Mouse (Mus musculus) embryonic facial prominence, embryonic 10.5 days (tissue): ENCODE measurements at regions not wholly inside any gene's neighbourhood (a gene's known extent, or its start where the extent isn't known, plus 50 kb on each side); places are given as distances from the start of the nearest gene placed in this dataset.

Source experiments
- DNase-seq: peaks from one replicate; pipeline ENCODE4 v3.0.0-alpha.2; 2017; ENCODE audit warnings: low spot score
- H3K27ac ChIP-seq: fragments of 300-500 bp; sonication (generic); replicated peaks from 2 replicates; pipeline ENCODE4 v1.5.1; 2016; ENCODE audit warnings: mild to moderate bottlenecking
- H3K27me3 ChIP-seq: fragments of 300-500 bp; sonication (generic); replicated peaks from 2 replicates; pipeline ENCODE4 v1.6.1; 2016; ENCODE audit warnings: low read depth, mild to moderate bottlenecking; ENCODE audit not compliant: poor library complexity, severe bottlenecking
- H3K36me3 ChIP-seq: fragments of 300-500 bp; sonication (generic); replicated peaks from 2 replicates; pipeline ENCODE4 v1.6.1; 2016; ENCODE audit warnings: mild to moderate bottlenecking, moderate library complexity
- H3K4me1 ChIP-seq: fragments of 300-500 bp; sonication (generic); 2 replicates; pipeline ENCODE4 v1.6.1; 2016
- H3K4me3 ChIP-seq: fragments of 300-500 bp; sonication (generic); 2 replicates; pipeline ENCODE4 v1.5.1; 2016; ENCODE audit warnings: mild to moderate bottlenecking, moderate library complexity
- H3K9me3 ChIP-seq: fragments of 300-500 bp; sonication (generic); 2 replicates; pipeline ENCODE4 v1.6.1; 2016; ENCODE audit warnings: mild to moderate bottlenecking
- WGBS: fragments of 180-500 bp; shearing (Covaris S2); methylation state at CpG from one replicate; pipeline ENCODE4 v1.1.7; 2016; 5-methylcytosine and 5-hydroxymethylcytosine counted together

GRCm38 (mm10) chr6:67107517-67107916 lies 70.3 kb upstream of the Gadd45a start:
- no peak for DNase-seq
- peaks cover 12% of the 10 kb centered on the region; the same call in 1 of the 2 replicates for H3K27me3 ChIP-seq
- no peak overlapping the region for H3K4me3 ChIP-seq
- peaks cover 3% of the 10 kb centered on the region; the same call in 1 of the 2 replicates for H3K4me1 ChIP-seq
- 88% methylated on average over 4 of the region's 4 CpGs for WGBS
- H3K36me3 ChIP-seq = no peaks in the 10 kb centered on the region
- H3K27ac ChIP-seq = no peak overlapping the region
- no peaks in the 10 kb centered on the region for H3K9me3 ChIP-seq

DNA sequence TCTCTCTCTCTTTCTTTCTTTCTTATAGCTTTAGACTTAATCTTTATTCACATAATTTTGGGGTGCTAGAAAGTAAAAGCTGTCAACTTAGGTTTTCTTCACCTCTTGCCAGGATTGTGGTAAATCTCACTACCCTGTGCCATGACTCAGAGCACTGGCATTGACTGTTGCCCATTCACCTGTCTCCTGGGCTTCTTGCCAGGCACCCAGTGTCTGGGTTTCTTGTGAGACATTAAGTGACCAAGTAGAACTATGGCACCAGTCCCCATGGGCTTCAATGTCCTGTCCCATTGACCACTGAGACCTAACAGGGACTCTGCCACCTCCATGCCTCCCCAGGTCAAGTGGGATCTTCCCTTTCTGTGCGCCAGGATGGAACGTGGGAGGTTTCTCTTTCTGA lies 69.2 kb upstream of the Gadd45a start:
- no peak overlapping the region for H3K27ac ChIP-seq
- H3K36me3 ChIP-seq = no peaks in the 10 kb centered on the region
- WGBS = 88% methylated on average over 2 of the region's 2 CpGs
- H3K4me1 ChIP-seq = peaks cover 3% of the 10 kb centered on the region; the same call in 1 of the 2 replicates
- H3K4me3 ChIP-seq = no peak overlapping the region
- H3K9me3 ChIP-seq = no peaks in the 10 kb centered on the region
- no peak for DNase-seq
- 0 out of 2 replicates have a peak, but pooled peaks cover 1% of the 10 kb centered on the region for H3K27me3 ChIP-seq

DNA sequence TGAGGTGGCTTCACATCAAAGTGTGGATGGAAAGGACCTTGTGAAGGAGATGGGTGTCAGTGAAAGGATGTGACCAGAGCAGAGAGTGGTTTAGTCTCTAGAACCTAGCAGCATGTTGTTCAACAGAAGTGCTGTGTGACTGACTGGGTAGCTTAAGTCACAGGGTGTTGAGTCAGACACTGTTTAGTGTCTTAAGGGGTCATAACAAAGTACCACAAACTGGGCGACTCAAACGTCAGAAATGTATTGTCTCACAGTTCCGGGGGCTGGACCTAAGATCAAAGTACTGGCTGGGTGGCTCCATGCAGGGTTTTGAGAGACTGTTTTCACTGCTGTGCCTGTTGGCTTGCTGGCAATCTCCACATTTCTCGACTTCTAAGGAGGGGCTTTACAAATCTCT lies 68.1 kb upstream of the Gadd45a start:
- no peak overlapping the region for H3K4me3 ChIP-seq
- DNase-seq = no peak
- H3K9me3 ChIP-seq = no peaks in the 10 kb centered on the region
- H3K27ac ChIP-seq = no peak overlapping the region
- no peaks in the 10 kb centered on the region for H3K36me3 ChIP-seq
- no peaks in the 10 kb centered on the region for H3K27me3 ChIP-seq
- peaks cover 3% of the 10 kb centered on the region; the same call in 1 of the 2 replicates for H3K4me1 ChIP-seq
- WGBS = 18% methylated on average over 4 of the region's 4 CpGs

DNA sequence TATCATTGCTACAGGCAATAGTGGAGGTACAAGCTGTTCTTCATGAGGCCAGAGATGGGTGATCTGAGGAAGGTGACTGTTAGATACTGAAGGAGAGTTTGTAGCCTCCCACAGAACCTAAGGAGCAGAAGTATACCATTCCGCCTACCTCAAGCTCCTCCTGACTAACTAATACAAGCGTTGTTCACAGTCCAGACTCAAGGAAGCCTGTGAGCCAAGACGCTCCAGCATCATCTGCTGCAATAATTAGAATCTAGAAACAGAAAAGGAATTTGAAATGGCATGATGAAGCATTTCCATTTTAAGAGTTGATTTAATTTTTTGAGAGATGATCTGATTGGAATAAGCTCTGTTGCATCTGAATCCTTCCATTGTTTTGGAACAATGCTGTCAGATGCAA lies 66.9 kb upstream of the Gadd45a start:
- Histone ChIP-seq H3K4me1 (peaks cover 3% of the 10 kb centered on the region; the same call in 1 of the 2 replicates), H3K27me3 (no peaks in the 10 kb centered on the region), H3K4me3 (no peak overlapping the region), H3K27ac (no peak overlapping the region), H3K36me3 (no peaks in the 10 kb centered on the region), H3K9me3 (no peaks in the 10 kb centered on the region)
- no peak for DNase-seq
- 84% methylated on average over 3 of the region's 3 CpGs for WGBS

- WGBS = 61% methylated on average over 11 of the region's 11 CpGs
- no peaks in the 10 kb centered on the region for H3K27me3 ChIP-seq
- no peaks in the 10 kb centered on the region for H3K36me3 ChIP-seq
- DNase-seq = no peak
- H3K4me3 ChIP-seq = no peak overlapping the region
- no peaks in the 10 kb centered on the region for H3K9me3 ChIP-seq
- no peak overlapping the region for H3K27ac ChIP-seq
- H3K4me1 ChIP-seq = peaks cover 3% of the 10 kb centered on the region; the same call in 1 of the 2 replicates
Observed at GRCm38 (mm10) chr6:67102541-67103134, 65.4 kb upstream of the Gadd45a start.

DNA sequence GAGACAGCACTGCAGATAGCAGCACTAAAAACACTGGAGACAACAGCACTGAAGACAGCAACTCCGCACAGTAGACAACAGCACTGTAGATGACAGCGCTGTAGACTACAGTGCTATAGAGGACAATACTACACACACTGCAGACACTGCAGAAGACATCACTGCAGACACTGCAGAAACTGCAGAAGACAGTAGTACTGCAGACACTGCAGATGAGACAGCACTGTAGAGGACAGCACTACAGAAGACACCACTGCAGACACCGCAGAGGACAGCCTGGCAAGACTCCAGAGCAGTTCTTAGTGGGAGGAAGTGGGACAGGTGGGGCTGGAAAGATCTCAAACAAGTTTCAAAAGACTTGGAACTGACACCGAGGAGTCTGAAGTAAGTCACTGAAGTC lies 64.8 kb upstream of the Gadd45a start:
- Histone ChIP-seq H3K27ac (no peak overlapping the region), H3K27me3 (no peaks in the 10 kb centered on the region), H3K4me3 (no peak overlapping the region), H3K4me1 (peaks cover 3% of the 10 kb centered on the region; the same call in 1 of the 2 replicates), H3K36me3 (no peaks in the 10 kb centered on the region), H3K9me3 (no peaks in the 10 kb centered on the region)
- DNase-seq = no peak
- WGBS = 92% methylated on average over 4 of the region's 4 CpGs

DNA sequence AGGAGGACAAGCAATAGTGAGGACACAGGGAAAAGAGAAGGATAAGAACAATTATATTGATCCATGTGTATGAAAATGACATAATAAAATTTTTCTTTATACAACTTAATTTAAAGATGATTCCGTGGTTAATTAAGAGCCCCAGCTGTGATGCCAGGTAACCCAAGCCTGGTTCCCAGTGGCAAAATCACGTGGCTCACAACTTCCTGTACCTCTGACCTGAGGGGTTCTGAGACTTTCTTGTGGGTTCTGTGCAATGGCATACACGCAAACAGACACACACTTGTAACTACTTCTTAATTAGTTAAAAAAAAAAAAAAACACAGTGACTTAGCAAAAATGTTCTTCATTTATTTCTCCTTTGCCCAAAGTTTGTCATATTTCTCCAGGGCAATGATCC lies 57.2 kb upstream of the Gadd45a start:
- 72% methylated on average over 3 of the region's 3 CpGs for WGBS
- Histone ChIP-seq H3K9me3 (no peaks in the 10 kb centered on the region), H3K4me3 (no peak overlapping the region), H3K27me3 (no peaks in the 10 kb centered on the region), H3K4me1 (no peaks in the 10 kb centered on the region), H3K36me3 (no peaks in the 10 kb centered on the region), H3K27ac (no peak overlapping the region)
- no peak for DNase-seq

GRCm38 (mm10) chr6:67093128-67093527 lies 55.9 kb upstream of the Gadd45a start:
- no peaks in the 10 kb centered on the region for H3K27me3 ChIP-seq
- DNase-seq = no peak
- no peaks in the 10 kb centered on the region for H3K4me1 ChIP-seq
- no peaks in the 10 kb centered on the region for H3K36me3 ChIP-seq
- H3K27ac ChIP-seq = no peak overlapping the region
- no peak overlapping the region for H3K4me3 ChIP-seq
- WGBS = 88% methylated on average over 1 of the region's 1 CpGs
- H3K9me3 ChIP-seq = no peaks in the 10 kb centered on the region

DNA sequence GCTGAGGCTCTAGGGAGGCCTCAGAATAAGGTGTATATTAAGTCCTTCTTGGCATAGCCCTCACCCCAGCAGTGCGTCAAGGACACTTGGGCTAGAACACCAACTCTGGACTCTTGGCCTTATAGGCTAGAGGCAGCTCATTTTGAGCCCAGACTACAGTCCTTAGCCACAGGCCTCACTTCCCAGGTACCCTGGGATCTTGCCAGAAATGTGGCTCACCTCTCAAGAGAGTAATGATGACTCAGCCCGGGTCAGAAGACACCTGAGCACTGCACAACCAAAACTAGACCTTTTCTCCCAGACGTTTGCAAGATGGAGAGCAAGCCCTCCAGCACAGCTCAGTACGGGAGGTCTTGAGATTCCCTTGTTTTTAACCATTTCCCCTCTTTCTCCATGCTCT lies 52.9 kb upstream of the Gadd45a start:
- Histone ChIP-seq H3K4me1 (peaks cover 5% of the 10 kb centered on the region; the same call in 1 of the 2 replicates), H3K9me3 (no peaks in the 10 kb centered on the region), H3K27ac (no peak overlapping the region), H3K27me3 (no peaks in the 10 kb centered on the region), H3K36me3 (no peaks in the 10 kb centered on the region), H3K4me3 (no peak overlapping the region)
- WGBS = 81% methylated on average over 4 of the region's 4 CpGs
- DNase-seq = no peak

- Histone ChIP-seq H3K9me3 (no peaks in the 10 kb centered on the region), H3K27me3 (no peaks in the 10 kb centered on the region), H3K36me3 (no peaks in the 10 kb centered on the region), H3K4me3 (no peak overlapping the region), H3K4me1 (peaks cover 5% of the 10 kb centered on the region; the same call in 1 of the 2 replicates), H3K27ac (no peak overlapping the region)
- 85% methylated on average over 3 of the region's 3 CpGs for WGBS
- no peak for DNase-seq
Observed at GRCm38 (mm10) chr6:67089530-67090140, 52.4 kb upstream of the Gadd45a start.

- 69% methylated on average over 21 of the region's 21 CpGs for WGBS
- Histone ChIP-seq H3K4me1 (peaks cover 5% of the 10 kb centered on the region; the same call in 1 of the 2 replicates), H3K27ac (no peak overlapping the region), H3K4me3 (no peak overlapping the region), H3K36me3 (no peaks in the 10 kb centered on the region), H3K27me3 (no peaks in the 10 kb centered on the region), H3K9me3 (no peaks in the 10 kb centered on the region)
- no peak for DNase-seq
Observed at GRCm38 (mm10) chr6:67088741-67089455, 51.6 kb upstream of the Gadd45a start.

DNA sequence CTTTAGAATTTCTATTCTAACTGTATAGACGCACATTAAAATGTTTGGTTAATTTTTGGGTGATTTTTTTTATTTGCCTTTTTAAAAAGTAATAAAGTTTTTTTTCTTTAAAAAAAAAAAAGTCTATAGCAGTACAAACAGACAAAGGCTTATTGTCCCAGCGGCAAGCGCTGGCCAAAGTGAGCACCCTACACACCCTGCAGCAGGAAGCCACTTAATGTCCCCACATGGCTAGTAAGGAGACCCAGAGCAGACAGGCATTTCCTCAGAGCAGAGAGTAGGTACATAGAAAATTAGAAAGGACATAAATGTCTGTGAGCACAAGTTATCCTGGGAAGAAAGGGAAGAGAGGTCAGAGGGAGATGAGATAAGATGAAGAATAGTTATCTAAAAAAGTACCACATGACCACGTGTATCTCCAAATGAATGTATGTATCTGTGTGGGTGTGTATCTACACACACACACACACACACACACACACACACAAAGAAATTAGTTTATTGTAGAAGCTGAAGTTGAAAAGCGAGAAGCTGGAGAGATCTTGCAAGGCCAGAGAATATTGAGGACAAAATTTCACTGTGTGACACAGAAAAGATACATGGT lies 50.7 kb upstream of the Gadd45a start:
- Histone ChIP-seq H3K27ac (no peak overlapping the region), H3K9me3 (no peaks in the 10 kb centered on the region), H3K36me3 (no peaks in the 10 kb centered on the region), H3K4me3 (no peak overlapping the region), H3K4me1 (peaks cover 5% of the 10 kb centered on the region; the same call in 1 of the 2 replicates), H3K27me3 (no peaks in the 10 kb centered on the region)
- WGBS = 63% methylated on average over 5 of the region's 5 CpGs
- no peak for DNase-seq
